Mouse (Mus musculus): ENCODE results near the gene Tbl2.

The Tbl2 gene

GRCm38 (mm10) chr5:135149053-135149819 lies at the start of gene Tbl2:
Tbl2 (plus strand) TSS chr5:135149657.
- peak; percentile 99 for DNase-seq

GRCm38 (mm10) chr5:135100981-135101380 lies 48.5 kb upstream of the Tbl2 start:
- DNase-seq: no peak

GRCm38 (mm10) chr5:135103999-135104660 lies 45.3 kb upstream of the Tbl2 start:
- no peak for DNase-seq

- peak; percentile 64 for DNase-seq
Measured at GRCm38 (mm10) chr5:135106758-135107256, 42.6 kb upstream of the Tbl2 start.

GRCm38 (mm10) chr5:135107521-135108501 lies 41.6 kb upstream of the Tbl2 start:
- peak; percentile 25 for DNase-seq

- no peak for DNase-seq
Measured at GRCm38 (mm10) chr5:135109017-135109416, 40.4 kb upstream of the Tbl2 start.

- no peak for DNase-seq
Measured at GRCm38 (mm10) chr5:135109426-135109825, 40.0 kb upstream of the Tbl2 start.

- no peak for DNase-seq
Measured at GRCm38 (mm10) chr5:135109976-135110375, 39.5 kb upstream of the Tbl2 start.

- no peak for DNase-seq
Measured at GRCm38 (mm10) chr5:135113782-135114181, 35.7 kb upstream of the Tbl2 start.

GRCm38 (mm10) chr5:135115241-135115640 lies 34.2 kb upstream of the Tbl2 start:
- DNase-seq: no peak

- DNase-seq: peak; percentile 45
Measured at GRCm38 (mm10) chr5:135118589-135119081, 30.8 kb upstream of the Tbl2 start.

- no peak for DNase-seq
Measured at GRCm38 (mm10) chr5:135120753-135121152, 28.7 kb upstream of the Tbl2 start.

- no peak for DNase-seq
Measured at GRCm38 (mm10) chr5:135126121-135126520, 23.3 kb upstream of the Tbl2 start.

GRCm38 (mm10) chr5:135127669-135128068 lies 21.8 kb upstream of the Tbl2 start:
- no peak for DNase-seq

- DNase-seq: no peak
Measured at GRCm38 (mm10) chr5:135129747-135130146, 19.7 kb upstream of the Tbl2 start.

- DNase-seq: peak; percentile 43
Measured at GRCm38 (mm10) chr5:135133736-135134405, 15.6 kb upstream of the Tbl2 start.

- no peak for DNase-seq
Measured at GRCm38 (mm10) chr5:135134534-135134933, 14.9 kb upstream of the Tbl2 start.

GRCm38 (mm10) chr5:135139881-135140280 lies 9.6 kb upstream of the Tbl2 start:
- DNase-seq: no peak

GRCm38 (mm10) chr5:135144469-135144868 lies 5.0 kb upstream of the Tbl2 start:
- DNase-seq: no peak

- DNase-seq: no peak
Measured at GRCm38 (mm10) chr5:135145532-135145931, 3.9 kb upstream of the Tbl2 start.

- DNase-seq: no peak
Measured at GRCm38 (mm10) chr5:135145955-135146354, 3.5 kb upstream of the Tbl2 start.

GRCm38 (mm10) chr5:135148715-135149052 lies 773 bp upstream of the Tbl2 start:
- no peak for DNase-seq
